Mouse (Mus musculus) midbrain, embryonic 16.5 days (tissue): ENCODE measurements at regions not wholly inside any gene's neighbourhood (a gene's known extent, or its start where the extent isn't known, plus 50 kb on each side); places are given as distances from the start of the nearest gene placed in this dataset.

Source experiments
- ATAC-seq: fragments of 200-750 bp; cut with Nextera tagmentation; 2 replicates; pipeline ENCODE4 v1.8.0; 2017; ENCODE audit warnings: moderate TSS enrichment
- H3K27ac ChIP-seq: fragments of 300-500 bp; sonication (generic); 2 replicates; pipeline ENCODE4 v1.5.1; 2014; ENCODE audit warnings: mild to moderate bottlenecking, low read length, mixed read lengths
- H3K27me3 ChIP-seq: fragments of 300-500 bp; sonication (generic); 2 replicates; pipeline ENCODE4 v1.6.1; 2014; ENCODE audit warnings: low read depth, low read length, mixed read lengths; ENCODE audit not compliant: control insufficient read depth, insufficient read depth
- H3K36me3 ChIP-seq: fragments of 300-500 bp; sonication (generic); 2 replicates; pipeline ENCODE4 v1.6.1; 2014; ENCODE audit warnings: mild to moderate bottlenecking, low read length, moderate library complexity, mixed read lengths; ENCODE audit not compliant: control insufficient read depth, insufficient read depth
- H3K4me1 ChIP-seq: fragments of 300-500 bp; sonication (generic); 2 replicates; pipeline ENCODE4 v1.6.1; 2014; ENCODE audit warnings: mild to moderate bottlenecking, low read length, mixed read lengths; ENCODE audit not compliant: control insufficient read depth, insufficient read depth
- H3K4me2 ChIP-seq: fragments of 300-500 bp; sonication (generic); 2 replicates; pipeline ENCODE4 v1.6.1; 2014; ENCODE audit warnings: mild to moderate bottlenecking, low read length, mixed read lengths
- H3K4me3 ChIP-seq: fragments of 300-500 bp; sonication (generic); 2 replicates; pipeline ENCODE4 v1.5.1; 2014; ENCODE audit warnings: low read depth, mild to moderate bottlenecking, low read length, moderate library complexity, mixed read lengths
- H3K9ac ChIP-seq: fragments of 300-500 bp; sonication (generic); 2 replicates; pipeline ENCODE4 v1.6.1; 2014; ENCODE audit warnings: low read depth, low read length, mixed read lengths
- H3K9me3 ChIP-seq: fragments of 300-500 bp; sonication (generic); replicated peaks from 2 replicates; pipeline ENCODE4 v1.6.1; 2014; ENCODE audit warnings: mild to moderate bottlenecking, low read length, mixed read lengths; ENCODE audit not compliant: control insufficient read depth, poor library complexity, severe bottlenecking
- WGBS: fragments of 180-500 bp; shearing (Covaris S2); extraction: QIAGEN DNeasy Blood & Tissue Kit; methylation state at CpG from one replicate; pipeline ENCODE4 v1.1.7; 2014; 5-methylcytosine and 5-hydroxymethylcytosine counted together

DNA sequence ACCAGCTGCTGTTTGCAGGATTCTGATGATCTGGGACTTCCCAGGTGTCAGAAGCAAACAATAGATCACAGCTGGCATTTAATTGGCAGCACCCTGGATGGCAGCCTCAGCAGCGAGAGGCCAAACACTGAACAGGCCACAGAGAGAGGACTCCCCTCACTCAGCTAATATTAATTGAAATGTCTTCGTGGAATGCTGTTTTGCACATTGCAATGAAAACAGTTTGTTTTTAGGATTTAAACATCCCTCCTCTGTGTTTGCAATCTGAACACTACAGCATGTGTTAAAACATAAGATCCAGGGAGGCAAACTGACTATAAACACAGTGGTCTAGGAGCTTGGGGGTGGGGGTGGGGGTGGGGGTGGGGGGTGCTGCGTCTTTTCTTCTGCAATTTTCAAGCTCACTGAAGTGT is 129.2 kb upstream of the Pitx2 start:
- Histone ChIP-seq H3K4me1 (peaks cover 24% of the 10 kb centered on the region), H3K27ac (no peak overlapping the region), H3K9me3 (no peaks in the 10 kb centered on the region), H3K36me3 (no peaks in the 10 kb centered on the region), H3K4me3 (no peak overlapping the region), H3K4me2 (0 out of 2 replicates have a peak overlapping the region, but pooled peaks have one; percentile 21), H3K9ac (no peak overlapping the region), H3K27me3 (no peaks in the 10 kb centered on the region)
- ATAC-seq = 0 out of 2 replicates have a peak, but pooled peaks have one; percentile 52
- 2% methylated on average over 3 of the region's 3 CpGs for WGBS

DNA sequence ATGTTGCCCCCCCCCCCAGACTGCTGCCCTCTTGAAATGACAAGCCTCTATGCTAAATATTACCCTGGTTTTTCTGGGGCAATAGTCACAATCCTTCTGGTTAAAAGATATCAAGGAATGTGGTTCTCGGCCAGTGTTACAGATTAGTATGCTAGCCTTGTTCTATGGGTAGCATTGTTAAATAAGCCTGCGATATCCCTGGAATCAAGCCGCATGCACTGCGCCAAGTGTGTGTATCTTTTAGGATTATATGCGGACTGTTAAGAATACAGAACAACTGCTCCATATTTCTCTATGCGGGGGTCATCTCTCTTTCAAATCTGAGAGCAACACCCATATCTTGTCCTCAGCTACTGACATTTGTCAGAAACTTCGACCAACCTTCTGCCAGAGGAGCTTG is 128.7 kb upstream of the Pitx2 start:
- no peak overlapping the region for H3K27ac ChIP-seq
- no peaks in the 10 kb centered on the region for H3K27me3 ChIP-seq
- H3K4me2 ChIP-seq = peak overlapping the region; percentile 21; the same call in 1 of the 2 replicates
- WGBS = 24% methylated on average over 7 of the region's 7 CpGs
- H3K4me3 ChIP-seq = no peak overlapping the region
- ATAC-seq = peak; percentile 75
- H3K4me1 ChIP-seq = peaks cover 19% of the 10 kb centered on the region
- no peaks in the 10 kb centered on the region for H3K9me3 ChIP-seq
- no peaks in the 10 kb centered on the region for H3K36me3 ChIP-seq
- no peak overlapping the region for H3K9ac ChIP-seq

DNA sequence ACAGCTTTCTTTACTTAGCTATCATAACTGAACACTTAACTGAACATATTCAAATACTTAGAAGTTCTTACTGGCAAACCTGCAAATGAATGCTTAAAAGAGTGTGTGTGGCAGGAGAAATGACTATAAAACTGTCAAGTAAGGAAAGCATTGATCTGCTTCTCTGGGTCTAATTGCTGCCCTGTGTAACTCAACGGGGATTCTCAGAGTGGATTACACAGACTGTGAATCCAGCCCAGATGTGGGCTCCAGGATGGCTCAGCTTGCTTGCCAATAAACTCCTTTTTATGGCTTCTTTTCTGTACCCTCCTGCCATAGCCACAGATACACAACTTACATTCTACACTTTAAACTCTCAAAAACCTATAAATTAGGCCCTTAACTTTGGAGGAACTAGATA is 123.3 kb upstream of the Pitx2 start:
- H3K4me1 ChIP-seq = no peaks in the 10 kb centered on the region
- H3K9ac ChIP-seq = no peak overlapping the region
- ATAC-seq = no peak
- H3K4me2 ChIP-seq = no peak overlapping the region
- no peaks in the 10 kb centered on the region for H3K27me3 ChIP-seq
- no peak overlapping the region for H3K27ac ChIP-seq
- no peaks in the 10 kb centered on the region for H3K36me3 ChIP-seq
- 19% methylated on average over 1 of the region's 1 CpGs for WGBS
- no peak overlapping the region for H3K4me3 ChIP-seq
- H3K9me3 ChIP-seq = no peaks in the 10 kb centered on the region

DNA sequence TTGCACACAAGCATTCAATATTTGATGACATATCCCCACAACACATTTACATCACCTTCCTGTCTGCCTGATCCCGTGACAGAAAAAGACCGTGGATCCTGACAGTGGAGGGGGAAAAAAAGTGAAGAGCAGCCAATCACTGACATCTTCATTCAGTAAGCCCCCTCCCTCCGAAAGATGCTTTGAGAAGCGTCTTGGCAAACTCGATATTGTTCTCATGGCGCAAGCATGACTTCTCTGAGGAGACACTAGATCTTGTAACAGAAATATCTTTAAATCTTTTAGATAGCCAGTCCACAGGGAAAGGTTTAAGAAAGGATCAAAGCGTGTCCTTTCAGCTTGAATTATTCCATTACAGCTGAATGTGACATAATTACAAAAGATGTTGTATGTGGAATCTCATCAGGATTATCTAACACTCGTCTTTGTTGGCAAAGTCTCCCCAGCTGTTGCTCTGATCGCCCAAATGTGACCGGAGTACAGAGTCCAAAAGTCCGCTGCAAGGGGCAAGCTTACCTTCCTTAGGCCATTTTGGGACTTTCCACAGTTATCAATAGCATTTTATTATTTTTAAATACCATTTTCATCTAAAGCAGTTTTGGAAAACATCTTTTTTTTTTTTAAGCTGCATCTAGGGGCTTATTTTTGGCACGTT is 95.8 kb upstream of the Pitx2 start:
- Histone ChIP-seq H3K27ac (no peak overlapping the region), H3K9me3 (0 out of 2 replicates have a peak, but pooled peaks cover 2% of the 10 kb centered on the region), H3K36me3 (no peaks in the 10 kb centered on the region), H3K4me3 (peak overlapping the region; percentile 17), H3K9ac (no peak overlapping the region), H3K4me2 (peak overlapping the region; percentile 53), H3K4me1 (peaks cover 10% of the 10 kb centered on the region), H3K27me3 (no peaks in the 10 kb centered on the region)
- 24% methylated on average over 12 of the region's 12 CpGs for WGBS
- ATAC-seq = peak; percentile 64

DNA sequence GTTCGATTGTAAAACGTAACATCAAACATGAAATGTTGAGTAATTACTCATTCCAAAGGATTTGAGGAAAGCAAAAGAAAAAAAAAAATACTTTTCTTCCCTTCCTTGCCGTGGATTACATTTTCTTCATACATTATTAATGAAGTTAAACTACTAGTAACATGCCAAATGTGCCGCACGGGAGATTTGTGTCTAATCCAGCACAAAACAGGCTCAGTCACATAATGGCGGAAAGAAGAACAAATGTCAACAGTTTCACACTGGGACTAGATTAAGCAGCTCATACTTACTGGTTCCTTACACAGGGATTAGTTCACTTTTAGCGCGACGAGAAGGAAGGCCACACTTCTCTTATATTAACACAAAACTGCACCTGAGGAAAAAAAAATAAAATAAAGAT is 94.9 kb upstream of the Pitx2 start:
- peaks cover 10% of the 10 kb centered on the region for H3K4me1 ChIP-seq
- no peak overlapping the region for H3K4me3 ChIP-seq
- no peaks in the 10 kb centered on the region for H3K9me3 ChIP-seq
- H3K36me3 ChIP-seq = no peaks in the 10 kb centered on the region
- H3K27me3 ChIP-seq = no peaks in the 10 kb centered on the region
- H3K9ac ChIP-seq = no peak overlapping the region
- H3K27ac ChIP-seq = no peak overlapping the region
- ATAC-seq = no peak; the same call in 1 of the 2 replicates
- H3K4me2 ChIP-seq = peak overlapping the region; percentile 53
- whole genome bisulfite sequencing = 24% methylated on average over 9 of the region's 9 CpGs

DNA sequence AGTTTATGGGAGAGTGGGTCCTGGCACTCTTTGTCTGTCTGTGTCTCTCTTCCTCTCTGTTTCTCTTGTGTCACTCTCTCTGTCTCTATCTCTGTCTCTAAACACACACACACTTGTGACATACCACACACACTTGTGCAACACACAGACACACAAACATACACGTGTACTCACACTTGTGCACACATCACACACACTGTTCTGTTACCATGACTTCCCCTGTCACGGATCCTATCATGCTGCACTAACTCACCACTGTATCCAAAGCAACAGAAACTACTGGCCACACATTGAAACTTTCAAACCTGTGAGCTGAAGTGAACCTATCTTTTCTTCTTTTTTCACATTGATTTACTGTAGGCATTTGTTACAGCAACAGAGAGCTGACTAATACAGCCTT is 93.5 kb upstream of the Pitx2 start:
- 78% methylated on average over 2 of the region's 2 CpGs for WGBS

DNA sequence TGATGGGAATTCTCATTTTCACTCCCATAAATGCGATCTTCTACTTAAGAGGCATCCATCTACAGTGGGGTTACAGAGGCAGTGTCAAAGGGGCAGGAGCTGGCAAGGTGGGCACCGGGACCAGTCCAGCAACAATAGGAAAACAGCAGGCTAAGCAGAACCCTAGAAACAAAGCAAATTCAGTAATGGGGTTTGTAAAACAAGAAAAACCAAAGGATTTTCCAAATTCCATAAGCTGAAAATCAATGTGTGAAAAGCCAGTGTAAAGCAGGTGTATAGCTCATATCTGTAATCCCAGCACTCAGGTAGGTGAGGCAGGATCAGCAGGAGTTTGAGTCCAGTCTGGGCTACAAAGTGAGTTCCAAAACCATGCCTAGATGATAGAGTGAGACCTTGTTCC is 69.2 kb upstream of the Pitx2 start:
- no peaks in the 10 kb centered on the region for H3K36me3 ChIP-seq
- no peaks in the 10 kb centered on the region for H3K9me3 ChIP-seq
- H3K4me2 ChIP-seq = no peak overlapping the region
- H3K4me1 ChIP-seq = 0 out of 2 replicates have a peak, but pooled peaks cover 4% of the 10 kb centered on the region
- WGBS = 74% methylated on average over 2 of the region's 2 CpGs
- no peak overlapping the region for H3K27ac ChIP-seq
- no peak overlapping the region for H3K4me3 ChIP-seq
- no peak overlapping the region for H3K9ac ChIP-seq
- H3K27me3 ChIP-seq = no peaks in the 10 kb centered on the region
- ATAC-seq = no peak

More for the DNA sequence above, 93.5 kb upstream of the Pitx2 start:
- Histone ChIP-seq H3K4me2 (no peak overlapping the region), H3K4me1 (peaks cover 10% of the 10 kb centered on the region), H3K9me3 (no peaks in the 10 kb centered on the region), H3K9ac (no peak overlapping the region), H3K36me3 (no peaks in the 10 kb centered on the region), H3K27ac (no peak overlapping the region), H3K27me3 (no peaks in the 10 kb centered on the region), H3K4me3 (no peak overlapping the region)
- no peak for ATAC-seq

DNA sequence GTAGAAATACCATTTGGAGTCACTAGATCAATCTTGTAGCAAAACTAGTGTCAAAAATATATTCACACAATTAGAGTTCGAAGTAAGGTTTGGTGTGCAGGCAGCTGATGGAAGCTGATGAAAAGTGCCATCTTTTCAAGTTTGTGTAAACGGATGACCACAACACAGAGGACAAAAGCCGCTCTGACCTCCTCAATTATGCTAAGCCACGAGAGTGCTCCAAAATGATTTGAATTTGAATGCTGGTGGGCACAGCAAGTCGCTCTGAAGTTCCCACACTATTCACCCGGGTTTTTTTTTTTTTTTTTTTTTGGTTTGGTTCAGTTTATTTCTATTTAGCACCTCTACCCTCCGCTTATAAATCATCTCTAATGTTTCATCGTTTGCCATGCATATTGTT is 68.5 kb upstream of the Pitx2 start:
- Histone ChIP-seq H3K4me1 (0 out of 2 replicates have a peak, but pooled peaks cover 4% of the 10 kb centered on the region), H3K27ac (no peak overlapping the region), H3K9me3 (no peaks in the 10 kb centered on the region), H3K4me2 (no peak overlapping the region), H3K36me3 (no peaks in the 10 kb centered on the region), H3K27me3 (no peaks in the 10 kb centered on the region), H3K9ac (no peak overlapping the region), H3K4me3 (no peak overlapping the region)
- WGBS = 11% methylated on average over 8 of the region's 8 CpGs
- no peak for ATAC-seq

DNA sequence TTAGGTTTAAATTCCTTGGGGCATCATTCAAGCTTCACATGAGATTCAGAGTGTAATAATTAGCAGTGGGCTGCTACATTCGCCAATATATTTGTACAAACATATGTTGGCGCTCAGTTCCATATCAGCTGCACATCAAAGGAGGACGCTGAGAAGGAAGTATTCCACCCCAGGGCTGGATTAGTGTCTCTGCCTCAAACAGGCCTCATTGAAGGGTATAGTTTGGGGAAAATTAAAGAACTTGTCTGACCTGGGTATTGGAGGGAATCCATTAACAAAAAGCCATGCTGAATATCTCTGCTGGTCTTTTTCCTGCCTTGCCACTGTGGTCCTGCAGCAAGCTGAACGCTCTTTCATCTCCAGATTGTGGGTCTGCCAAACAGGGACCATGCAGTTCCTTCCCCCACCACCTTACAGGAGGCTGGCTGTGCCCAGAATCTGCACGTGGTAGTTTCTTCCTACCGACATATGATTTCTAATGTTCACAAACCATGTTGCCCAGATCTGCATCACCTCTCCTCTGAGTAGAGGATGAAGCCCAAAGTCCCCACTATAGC is 67.7 kb upstream of the Pitx2 start:
- peak; percentile 67; the same call in 1 of the 2 replicates for ATAC-seq
- H3K4me1 ChIP-seq = 0 out of 2 replicates have a peak, but pooled peaks cover 4% of the 10 kb centered on the region
- H3K27ac ChIP-seq = no peak overlapping the region
- peak overlapping the region; percentile 17; the same call in 1 of the 2 replicates for H3K4me2 ChIP-seq
- H3K4me3 ChIP-seq = no peak overlapping the region
- WGBS = 26% methylated on average over 6 of the region's 6 CpGs
- H3K36me3 ChIP-seq = no peaks in the 10 kb centered on the region
- H3K9me3 ChIP-seq = no peaks in the 10 kb centered on the region
- H3K9ac ChIP-seq = no peak overlapping the region
- H3K27me3 ChIP-seq = no peaks in the 10 kb centered on the region
